Mouse (Mus musculus) kidney, postnatal 0 days (tissue): ENCODE data around the gene Abca17. TPM values are rescaled to one million over a fixed set of nuclear protein-coding genes. Genes with fewer than 3 reads are reported as not detected.

Experiments
- ATAC-seq: fragments of 200-750 bp; cut with Nextera tagmentation; replicated peaks from 2 replicates; pipeline ENCODE4 v1.8.0; 2017; ENCODE audit warnings: low read depth, moderate number of reproducible peaks, moderate TSS enrichment, moderate library complexity; ENCODE audit not compliant: low FRiP score
- DNase-seq: peaks from one replicate; pipeline ENCODE4 v3.0.0-alpha.2; 2016; ENCODE audit warnings: low spot score
- H3K27ac ChIP-seq: fragments of 300-500 bp; sonication (generic); 2 replicates; pipeline ENCODE4 v1.5.1; 2014; ENCODE audit warnings: mild to moderate bottlenecking
- H3K27me3 ChIP-seq: fragments of 300-500 bp; sonication (generic); 2 replicates; pipeline ENCODE4 v1.6.1; 2014; ENCODE audit warnings: low read length, mixed read lengths; ENCODE audit not compliant: insufficient read depth
- H3K36me3 ChIP-seq: fragments of 300-500 bp; sonication (generic); 2 replicates; pipeline ENCODE4 v1.6.1; 2014; ENCODE audit warnings: low read length, mixed read lengths; ENCODE audit not compliant: insufficient read depth
- H3K4me1 ChIP-seq: fragments of 300-500 bp; sonication (generic); replicated peaks from 2 replicates; pipeline ENCODE4 v1.6.1; 2014; ENCODE audit warnings: antibody characterized with exemption, low read length, mixed read lengths; ENCODE audit not compliant: insufficient read depth
- H3K4me2 ChIP-seq: fragments of 300-500 bp; sonication (generic); 2 replicates; pipeline ENCODE4 v1.6.1; 2014; ENCODE audit warnings: mild to moderate bottlenecking, low read length, moderate library complexity, mixed read lengths
- H3K4me3 ChIP-seq: fragments of 300-500 bp; sonication (generic); replicated peaks from 2 replicates; pipeline ENCODE4 v1.5.1; 2014; ENCODE audit warnings: low read depth, low read length
- H3K9ac ChIP-seq: fragments of 300-500 bp; sonication (generic); 2 replicates; pipeline ENCODE4 v1.6.1; 2014; ENCODE audit warnings: low read depth, low read length
- H3K9me3 ChIP-seq: fragments of 300-500 bp; sonication (generic); replicated peaks from 2 replicates; pipeline ENCODE4 v1.6.1; 2016; ENCODE audit warnings: low read length, inconsistent platforms, mixed read lengths
- CTCF ChIP-seq: IDR thresholded peaks from 2 replicates; pipeline ENCODE4 v1.5.1; 2016; ENCODE audit warnings: antibody characterized with exemption, low read depth, mild to moderate bottlenecking, moderate library complexity
- WGBS: fragments of 180-500 bp; shearing (Covaris S2); extraction: QIAGEN DNeasy Blood & Tissue Kit; methylation state at CpG from one replicate; pipeline ENCODE4 v1.1.7; 2014; 5-methylcytosine and 5-hydroxymethylcytosine counted together
- polyA plus RNA-seq: library from polyadenylated mRNA; unstranded; fragments of >200 nt; fragmentation: Nextera tagmentation; extraction: Ambion mirVana; gene quantifications from 2 replicates; pipeline ENCODE4 v1.2.1, GENCODE M21; 2015

The Abca17 gene
- polyA plus RNA-seq, 1 experiment from 2014 or later: not detected

- Histone ChIP-seq H3K27ac (no peak overlapping the region), H3K27me3 (no peaks in the 10 kb centered on the region), H3K4me2 (no peak overlapping the region), H3K4me3 (no peak overlapping the region), H3K9me3 (no peaks in the 10 kb centered on the region), H3K4me1 (no peaks in the 10 kb centered on the region), H3K36me3 (no peaks in the 10 kb centered on the region), H3K9ac (no peak overlapping the region)
- TF ChIP-seq CTCF: no peak
- ATAC-seq (no peak), DNase-seq (no peak)
- 74% methylated on average over 7 of the region's 7 CpGs for WGBS
These were observed 23.2 kb downstream of the Abca17 start for GRCm38 (mm10) chr17:24327656-24328055.

- Histone ChIP-seq H3K4me2 (no peak overlapping the region), H3K36me3 (no peaks in the 10 kb centered on the region), H3K27ac (no peak overlapping the region), H3K4me3 (no peak overlapping the region), H3K9me3 (no peaks in the 10 kb centered on the region), H3K9ac (no peak overlapping the region), H3K27me3 (no peaks in the 10 kb centered on the region), H3K4me1 (no peaks in the 10 kb centered on the region)
- WGBS: 80% methylated on average over 10 of the region's 10 CpGs
- TF ChIP-seq CTCF: no peak
- DNase-seq: no peak
- ATAC-seq: no peak
These were observed 25.8 kb downstream of the Abca17 start for GRCm38 (mm10) chr17:24325051-24325450.

DNA sequence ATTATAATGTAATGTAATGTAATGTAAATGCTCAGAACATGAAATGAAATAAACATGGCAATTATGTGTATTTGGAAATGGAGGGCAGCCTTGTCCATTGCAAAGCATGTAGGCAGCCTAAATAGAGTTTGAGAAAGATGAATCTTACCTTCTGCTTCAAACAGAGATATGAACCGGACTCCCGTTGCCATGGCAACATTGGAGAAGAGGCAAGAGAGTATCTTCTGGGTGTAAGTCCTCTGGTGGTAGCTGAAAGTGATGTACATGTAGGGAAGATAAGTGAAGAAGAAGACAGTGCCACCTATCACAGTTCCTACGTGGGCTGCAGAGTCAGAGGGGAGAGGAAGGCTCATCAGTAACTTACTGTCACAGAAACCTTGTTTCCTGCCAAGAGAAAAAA, 30.0 kb downstream of the Abca17 start:
- WGBS: 91% methylated on average over 3 of the region's 3 CpGs
- Histone ChIP-seq H3K4me2 (no peak overlapping the region), H3K36me3 (no peaks in the 10 kb centered on the region), H3K27ac (no peak overlapping the region), H3K4me1 (no peaks in the 10 kb centered on the region), H3K9ac (no peak overlapping the region), H3K4me3 (no peak overlapping the region), H3K27me3 (no peaks in the 10 kb centered on the region), H3K9me3 (no peaks in the 10 kb centered on the region)
- ATAC-seq (no peak), DNase-seq (no peak)
- no peak for TF ChIP-seq CTCF

GRCm38 (mm10) chr17:24307500-24307899, 43.4 kb downstream of the Abca17 start:
- DNase-seq (peak; percentile 43), ATAC-seq (no peak)
- Histone ChIP-seq H3K4me1 (no peaks in the 10 kb centered on the region), H3K9me3 (no peaks in the 10 kb centered on the region), H3K27ac (no peak overlapping the region), H3K4me3 (no peak overlapping the region), H3K36me3 (no peaks in the 10 kb centered on the region), H3K4me2 (no peak overlapping the region), H3K27me3 (no peaks in the 10 kb centered on the region), H3K9ac (no peak overlapping the region)
- peak; percentile 68 for TF ChIP-seq CTCF
- 35% methylated on average over 4 of the region's 4 CpGs for WGBS

GRCm38 (mm10) chr17:24300651-24301050, 50.2 kb downstream of the Abca17 start:
- no peaks in the 10 kb centered on the region for H3K4me1 ChIP-seq
- H3K9ac ChIP-seq: no peak overlapping the region
- no peak overlapping the region for H3K4me3 ChIP-seq
- no peaks in the 10 kb centered on the region for H3K36me3 ChIP-seq
- 69% methylated on average over 4 of the region's 4 CpGs for WGBS
- DNase-seq (no peak), ATAC-seq (no peak)
- no peaks in the 10 kb centered on the region for H3K27me3 ChIP-seq
- H3K4me2 ChIP-seq: no peak overlapping the region
- no peak overlapping the region for H3K27ac ChIP-seq
- no peaks in the 10 kb centered on the region for H3K9me3 ChIP-seq
- no peak for TF ChIP-seq CTCF

DNA sequence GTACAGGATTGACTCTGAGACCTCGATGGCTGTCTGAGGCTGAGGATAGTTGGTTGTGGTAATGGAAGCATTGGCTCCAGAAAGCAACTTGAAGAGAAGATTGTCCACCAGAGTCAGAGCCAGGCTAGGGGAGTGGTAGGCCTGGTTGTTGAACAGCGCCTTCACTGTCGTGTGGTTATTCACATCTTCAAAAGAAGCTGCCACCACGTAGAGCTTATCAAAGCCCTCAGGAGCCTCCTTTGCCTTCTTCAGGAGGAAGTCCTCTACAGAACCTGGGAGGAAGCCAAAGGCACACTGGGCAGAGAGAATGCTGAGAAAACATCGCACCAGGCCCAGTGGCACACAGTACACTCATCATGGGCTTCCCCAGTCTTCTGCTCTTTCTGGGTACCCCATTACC, 61.5 kb downstream of the Abca17 start:
- no peak for TF ChIP-seq CTCF
- H3K4me2 ChIP-seq: no peak overlapping the region
- no peaks in the 10 kb centered on the region for H3K9me3 ChIP-seq
- ATAC-seq (no peak), DNase-seq (no peak)
- H3K27ac ChIP-seq: no peak overlapping the region
- H3K4me3 ChIP-seq: no peak overlapping the region
- H3K27me3 ChIP-seq: no peaks in the 10 kb centered on the region
- H3K36me3 ChIP-seq: no peaks in the 10 kb centered on the region
- H3K4me1 ChIP-seq: no peaks in the 10 kb centered on the region
- 81% methylated on average over 5 of the region's 5 CpGs for WGBS
- H3K9ac ChIP-seq: no peak overlapping the region

- ATAC-seq (no peak), DNase-seq (no peak)
- Histone ChIP-seq H3K27ac (no peak overlapping the region), H3K36me3 (no peaks in the 10 kb centered on the region), H3K9ac (no peak overlapping the region), H3K4me3 (no peak overlapping the region), H3K4me2 (no peak overlapping the region), H3K27me3 (no peaks in the 10 kb centered on the region), H3K4me1 (no peaks in the 10 kb centered on the region), H3K9me3 (no peaks in the 10 kb centered on the region)
- TF ChIP-seq CTCF: no peak
- 81% methylated on average over 9 of the region's 9 CpGs for WGBS
These were observed 62.4 kb downstream of the Abca17 start for GRCm38 (mm10) chr17:24288477-24288876.
